Mouse (Mus musculus) spleen, adult 2 months (tissue): ENCODE data around the gene Phlpp1. TPM values are rescaled to one million over a fixed set of nuclear protein-coding genes. Genes with fewer than 3 reads are reported as not detected.

Experiments
- DNase-seq, 2 experiments: peaks; one replicate each; pipeline versions ENCODE4 v3.0.0 to v3.0.0-alpha.2; 2012 to 2021; ENCODE audit warnings: low spot score in 2 of 2, low read depth in 1 of 2
- H3K27ac ChIP-seq: fragments of 200-500 bp; 2 replicates; pipeline ENCODE4 v1.5.1; 2012; ENCODE audit warnings: low read length, inconsistent platforms; ENCODE audit not compliant: insufficient read depth
- H3K27me3 ChIP-seq: fragments of 200-500 bp; 2 replicates; pipeline ENCODE4 v1.6.1; 2012; ENCODE audit warnings: mild to moderate bottlenecking, moderate library complexity, low read length, inconsistent platforms; ENCODE audit not compliant: control insufficient read depth, insufficient read depth
- H3K36me3 ChIP-seq: fragments of 200-500 bp; 2 replicates; pipeline ENCODE4 v1.6.1; 2012; ENCODE audit warnings: mild to moderate bottlenecking, low read length, inconsistent platforms; ENCODE audit not compliant: control insufficient read depth, insufficient read depth
- H3K4me1 ChIP-seq: fragments of 200-500 bp; 2 replicates; pipeline ENCODE4 v1.6.1; 2011; ENCODE audit warnings: inconsistent platforms; ENCODE audit not compliant: control insufficient read depth, insufficient read depth, insufficient read length
- H3K4me3 ChIP-seq: fragments of 200-500 bp; 2 replicates; pipeline ENCODE4 v1.5.1; 2011; ENCODE audit warnings: mild to moderate bottlenecking, inconsistent platforms; ENCODE audit not compliant: insufficient read depth, insufficient read length; ENCODE audit errors: extremely low read depth
- CTCF ChIP-seq: fragments of 200-500 bp; IDR thresholded peaks from 2 replicates; pipeline ENCODE4 v1.5.1; 2011; ENCODE audit warnings: mild to moderate bottlenecking, inconsistent platforms; ENCODE audit not compliant: insufficient read depth, insufficient read length, insufficient replicate concordance; ENCODE audit errors: extremely low read depth
- POLR2A ChIP-seq: fragments of 200-500 bp; IDR thresholded peaks from 2 replicates; pipeline ENCODE4 v1.6.1; 2011; ENCODE audit warnings: low read depth, low read length, inconsistent platforms
- WGBS: fragments of 180-500 bp; shearing (Covaris S2); methylation state at CpG from one replicate; pipeline ENCODE4 v1.1.7; 2018; 5-methylcytosine and 5-hydroxymethylcytosine counted together
- polyA plus RNA-seq: library from polyadenylated mRNA; depleted of rRNA; stranded (reverse); fragments of >200 nt; gene quantifications from 2 replicates; pipeline ENCODE4 v1.2.3, GENCODE M21; 2012

Gene Phlpp1
- polyA plus RNA-seq, 1 experiment = 6.0 TPM

- Histone ChIP-seq H3K27me3 (no peaks in the 10 kb centered on the region), H3K4me3 (no peak overlapping the region), H3K27ac (no peak overlapping the region), H3K4me1 (peaks cover 10% of the 10 kb centered on the region; the same call in 1 of the 2 replicates), H3K36me3 (no peaks in the 10 kb centered on the region)
- no peak for DNase-seq
- 71% methylated on average over 8 of the region's 8 CpGs for WGBS
- no peak for TF ChIP-seq CTCF
- TF ChIP-seq POLR2A = no peak
Observed at GRCm38 (mm10) chr1:106163401-106163800, 8.2 kb upstream of the Phlpp1 start.

GRCm38 (mm10) chr1:106164111-106164510, 7.4 kb upstream of the Phlpp1 start:
- DNase-seq = no peak
- no peak overlapping the region for H3K27ac ChIP-seq
- no peaks in the 10 kb centered on the region for H3K27me3 ChIP-seq
- no peak for TF ChIP-seq POLR2A
- TF ChIP-seq CTCF = no peak
- no peaks in the 10 kb centered on the region for H3K36me3 ChIP-seq
- peaks cover 8% of the 10 kb centered on the region; the same call in 1 of the 2 replicates for H3K4me1 ChIP-seq
- H3K4me3 ChIP-seq = no peak overlapping the region
- 94% methylated on average over 3 of the region's 3 CpGs for WGBS

- Histone ChIP-seq H3K27ac (no peak overlapping the region), H3K36me3 (no peaks in the 10 kb centered on the region), H3K27me3 (0 out of 2 replicates have a peak, but pooled peaks cover 2% of the 10 kb centered on the region), H3K4me3 (no peak overlapping the region), H3K4me1 (peaks cover 6% of the 10 kb centered on the region)
- WGBS = 70% methylated on average over 4 of the region's 4 CpGs
- no peak for TF ChIP-seq POLR2A
- TF ChIP-seq CTCF = no peak
- DNase-seq = no peak
Observed at GRCm38 (mm10) chr1:106168001-106168400, 3.6 kb upstream of the Phlpp1 start.

- TF ChIP-seq CTCF = no peak
- TF ChIP-seq POLR2A = no peak
- H3K4me3 ChIP-seq = no peak overlapping the region
- DNase-seq = no peak
- no peak overlapping the region for H3K27ac ChIP-seq
- no peaks in the 10 kb centered on the region for H3K36me3 ChIP-seq
- 40% methylated on average over 3 of the region's 3 CpGs for WGBS
- 0 out of 2 replicates have a peak, but pooled peaks cover 2% of the 10 kb centered on the region for H3K27me3 ChIP-seq
- peaks cover 6% of the 10 kb centered on the region; the same call in 1 of the 2 replicates for H3K4me1 ChIP-seq
Observed at GRCm38 (mm10) chr1:106168801-106169200, 2.8 kb upstream of the Phlpp1 start.

DNA sequence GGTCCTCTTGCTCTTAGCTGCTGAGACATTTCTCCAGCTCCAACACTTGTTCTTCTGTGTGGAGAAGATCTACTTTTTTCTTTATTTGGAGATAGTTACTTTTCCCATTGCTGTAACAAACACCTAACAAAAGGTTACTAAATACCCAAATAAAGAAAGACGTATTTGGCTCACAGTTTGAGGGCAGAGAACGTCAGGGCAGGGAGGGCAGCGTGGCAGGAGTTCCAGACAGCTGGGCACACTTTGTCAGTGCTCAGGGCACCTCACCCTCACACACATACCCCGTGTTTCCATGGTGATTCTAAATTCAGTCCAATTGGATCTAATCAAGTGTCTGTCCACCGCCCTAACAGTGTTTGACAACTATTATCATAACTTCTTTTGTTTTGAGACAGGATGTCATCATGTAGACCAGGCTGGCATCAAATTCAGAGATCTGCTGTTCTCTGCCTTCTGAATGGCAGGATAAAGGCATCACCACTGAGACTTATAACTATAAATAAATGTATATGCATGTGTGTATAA, 1.7 kb upstream of the Phlpp1 start:
- no peak overlapping the region for H3K4me3 ChIP-seq
- no peak overlapping the region for H3K27ac ChIP-seq
- DNase-seq = no peak
- no peak for TF ChIP-seq POLR2A
- no peak for TF ChIP-seq CTCF
- 88% methylated on average over 5 of the region's 5 CpGs for WGBS
- H3K27me3 ChIP-seq = 0 out of 2 replicates have a peak, but pooled peaks cover 2% of the 10 kb centered on the region
- peaks cover 6% of the 10 kb centered on the region; the same call in 1 of the 2 replicates for H3K4me1 ChIP-seq
- H3K36me3 ChIP-seq = no peaks in the 10 kb centered on the region

DNA sequence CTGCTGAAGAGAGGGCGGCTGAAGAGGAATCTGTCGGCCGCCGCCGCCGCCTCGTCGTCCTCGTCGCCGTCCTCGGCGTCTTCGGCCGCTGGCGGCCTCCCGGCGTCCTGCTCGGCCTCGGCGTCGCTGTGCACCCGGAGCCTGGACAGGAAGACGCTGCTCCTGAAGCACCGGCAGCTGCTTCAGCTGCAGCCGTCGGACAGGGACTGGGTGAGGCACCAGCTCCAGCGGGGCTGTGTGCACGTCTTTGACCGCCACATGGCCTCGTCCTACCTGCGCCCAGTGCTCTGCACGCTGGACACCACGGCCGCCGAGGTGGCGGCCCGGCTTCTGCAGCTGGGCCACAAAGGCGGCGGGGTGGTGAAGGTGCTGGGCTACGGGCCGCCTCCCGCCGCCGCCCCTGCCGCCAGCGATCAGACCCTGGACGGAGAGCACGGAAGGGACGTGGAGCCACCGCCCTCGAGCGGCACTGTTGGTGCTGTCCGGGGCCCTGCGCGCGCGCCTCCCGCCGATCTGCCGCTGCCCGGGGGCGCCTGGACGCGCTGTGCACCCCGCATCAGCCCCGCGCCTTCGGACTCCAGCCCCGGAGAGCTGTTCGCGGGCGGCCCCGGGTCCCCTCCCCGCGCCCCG, 864 bp downstream of the Phlpp1 start:
- DNase-seq = peak in 1 of 2 experiments; percentile 41
- Histone ChIP-seq H3K27ac (peak overlapping the region; percentile 69), H3K4me3 (peak overlapping the region; percentile 97), H3K36me3 (no peaks in the 10 kb centered on the region), H3K27me3 (0 out of 2 replicates have a peak, but pooled peaks cover 2% of the 10 kb centered on the region), H3K4me1 (peaks cover 8% of the 10 kb centered on the region)
- WGBS = 1% methylated on average over 65 of the region's 77 CpGs
- TF ChIP-seq CTCF = no peak
- TF ChIP-seq POLR2A = no peak

DNA sequence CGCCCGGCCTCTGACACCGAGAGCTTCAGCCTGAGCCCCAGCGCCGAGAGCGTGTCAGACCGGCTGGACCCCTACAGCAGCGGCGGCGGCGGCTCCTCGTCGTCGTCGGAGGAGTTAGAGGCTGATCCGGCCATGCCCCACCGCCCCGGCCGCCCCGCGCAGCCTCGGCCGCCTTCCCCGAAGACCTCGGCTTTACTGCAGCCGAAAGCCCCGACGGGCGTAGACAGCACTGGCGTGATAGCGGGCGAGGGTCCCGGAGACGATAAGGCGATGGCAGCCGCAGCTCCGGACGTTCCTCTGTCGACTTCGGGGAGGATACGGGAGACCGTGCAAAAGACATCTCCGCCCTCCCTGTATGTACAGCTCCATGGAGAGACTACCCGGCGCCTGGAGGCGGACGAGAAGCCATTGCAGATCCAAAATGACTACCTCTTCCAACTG, 1.4 kb downstream of the Phlpp1 start:
- 0 out of 2 replicates have a peak, but pooled peaks cover 2% of the 10 kb centered on the region for H3K27me3 ChIP-seq
- peak overlapping the region; percentile 97 for H3K4me3 ChIP-seq
- no peaks in the 10 kb centered on the region for H3K36me3 ChIP-seq
- DNase-seq = peak in 1 of 2 experiments; percentile 29
- peaks cover 8% of the 10 kb centered on the region for H3K4me1 ChIP-seq
- TF ChIP-seq POLR2A (no peak), CTCF (no peak)
- no peak overlapping the region for H3K27ac ChIP-seq
- WGBS = 11% methylated on average over 46 of the region's 47 CpGs
